Mouse (Mus musculus): ENCODE results near the gene Map3k1.

DNA sequence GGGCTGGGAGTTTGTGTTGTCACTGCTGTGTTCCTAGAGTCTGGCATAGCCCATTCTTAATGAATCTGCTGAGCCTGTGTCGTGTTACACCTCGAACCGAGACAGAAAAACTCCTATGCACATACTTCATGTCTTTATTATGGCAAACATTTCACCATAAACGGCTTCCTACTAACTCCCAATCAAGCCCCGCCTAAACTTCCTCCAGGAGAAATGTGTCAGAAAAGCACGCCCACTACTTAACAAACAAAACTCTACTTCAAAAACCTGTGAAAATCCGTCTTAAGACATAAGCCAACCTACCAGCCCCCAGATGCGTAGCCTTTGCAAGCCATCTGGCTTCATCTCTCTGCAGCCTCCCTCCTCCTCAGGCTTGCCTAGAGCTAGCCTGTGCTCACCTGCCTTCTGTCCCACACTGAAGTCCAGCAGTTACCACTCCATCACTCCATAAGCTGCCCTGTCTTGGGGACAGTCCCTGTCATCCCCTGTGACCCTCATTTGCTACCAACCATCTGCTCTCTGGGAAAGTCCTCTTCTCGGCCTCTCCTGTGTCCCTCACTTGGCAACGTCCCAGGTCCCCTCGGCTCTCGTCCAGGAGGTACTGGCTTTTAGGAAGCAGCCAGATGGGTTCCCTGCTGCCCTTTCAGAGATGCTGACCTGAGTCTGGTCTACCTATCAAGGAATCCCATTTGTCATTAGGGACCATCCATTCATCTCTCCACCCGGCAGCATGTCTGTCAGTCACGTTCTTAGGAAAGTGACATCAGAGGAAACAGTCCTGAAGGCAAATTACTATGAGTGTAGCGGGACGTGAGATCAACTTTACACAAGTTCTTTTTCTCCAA lies 16.4 kb downstream of the Map3k1 start:
- no peak for TF ChIP-seq CTCF (IDR thresholded peaks at IDR 0.05; ENCODE audit: insufficient read depth, low read length)
- no peak for TF ChIP-seq POLR2A (IDR thresholded peaks at IDR 0.05; ENCODE audit: borderline replicate concordance, extremely low read depth, low read depth, low read length)
